Mouse (Mus musculus) thymus, postnatal 4 days (tissue): Measurements from ENCODE around the gene Pea15a.
A peak's percentile ranks its signal among the peaks of the same experiment; 100 is the strongest.

Source experiments
- DNase-seq: peaks from one replicate; pipeline ENCODE4 v3.0.0; 2021

The Pea15a gene

DNA sequence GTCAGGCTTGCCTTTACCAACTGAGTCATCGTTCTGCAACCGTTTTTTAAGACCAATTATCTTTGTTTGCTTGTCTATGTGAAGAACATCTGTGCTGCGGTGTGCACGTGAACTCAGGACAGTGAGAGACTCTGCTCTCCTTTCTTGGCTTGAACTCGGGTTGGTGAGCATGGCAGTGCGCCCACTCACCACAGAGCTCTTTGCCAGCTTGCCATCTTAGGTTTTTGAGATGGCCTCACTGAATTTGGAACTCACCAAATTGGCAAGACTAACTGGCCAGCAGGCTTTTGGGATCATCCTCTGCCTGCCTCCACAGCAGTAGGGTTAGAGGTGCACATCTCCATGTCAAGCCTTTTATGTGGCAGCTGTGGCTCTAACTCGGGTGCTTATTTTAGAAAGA is 28.8 kb downstream of the Pea15a start:
- no peak for DNase-seq

- DNase-seq = no peak
These were observed 33.4 kb downstream of the Pea15a start for GRCm38 (mm10) chr1:172173181-172173580.

DNA sequence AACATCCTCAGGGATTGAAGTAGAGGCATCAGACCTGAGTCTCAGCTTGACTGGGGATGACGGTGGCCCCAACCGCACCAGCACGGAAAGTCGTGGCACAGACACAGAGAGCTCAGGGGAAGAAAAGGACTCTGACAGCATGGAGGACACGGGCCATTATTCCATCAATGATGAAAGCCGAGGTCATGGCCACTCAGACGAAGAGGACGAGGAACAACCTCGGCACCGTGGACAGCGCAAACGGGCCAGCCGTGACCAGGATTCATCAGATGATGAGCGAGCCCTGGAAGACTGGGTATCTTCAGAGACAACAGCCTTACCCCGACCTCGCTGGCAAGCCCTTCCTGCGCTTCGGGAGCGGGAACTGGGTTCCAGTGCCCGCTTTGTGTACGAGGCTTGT is 34.2 kb downstream of the Pea15a start:
- no peak for DNase-seq

GRCm38 (mm10) chr1:172169809-172170208 is 36.8 kb downstream of the Pea15a start:
- DNase-seq = no peak

- no peak for DNase-seq
These were observed 38.7 kb downstream of the Pea15a start for GRCm38 (mm10) chr1:172167911-172168310.

GRCm38 (mm10) chr1:172162959-172163358 is 43.6 kb downstream of the Pea15a start:
- DNase-seq = no peak

DNA sequence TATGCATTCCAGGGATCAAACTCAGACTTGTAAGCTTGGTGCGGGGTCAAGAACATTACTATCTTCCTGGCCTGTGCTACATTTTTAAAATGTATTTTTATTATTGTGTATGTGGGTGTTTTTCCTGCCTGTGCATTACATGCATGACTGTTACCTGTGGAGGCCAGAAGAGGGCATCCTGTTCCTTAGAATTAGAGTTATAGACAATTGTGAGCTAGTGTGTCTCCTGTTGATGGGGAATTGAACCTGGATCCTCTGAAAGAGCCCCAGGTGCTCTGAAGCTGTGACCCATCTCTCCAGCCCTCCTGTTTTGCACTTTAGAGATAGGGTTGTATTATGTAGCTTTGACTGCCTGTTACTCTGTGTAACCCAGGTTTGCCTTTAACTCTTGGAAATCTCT is 44.6 kb downstream of the Pea15a start:
- DNase-seq = peak; percentile 36

DNA sequence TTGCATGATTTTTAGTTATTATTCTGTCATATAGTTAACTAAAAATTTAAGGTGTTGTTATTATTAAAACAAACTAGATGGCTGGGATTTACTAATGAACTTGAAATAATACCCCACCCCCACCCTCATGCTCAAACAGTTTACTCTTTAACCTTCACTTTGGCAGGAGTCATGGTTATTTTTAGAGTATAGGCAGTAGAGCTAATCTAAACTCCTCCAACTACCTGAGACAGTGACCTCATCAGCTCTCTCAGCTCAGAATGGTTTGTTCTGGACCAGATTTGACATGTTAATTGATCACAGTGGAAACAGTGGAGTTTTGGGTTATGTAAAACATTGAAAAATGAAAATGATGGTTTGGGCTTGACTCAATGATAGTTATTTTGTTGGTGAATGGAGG is 46.1 kb downstream of the Pea15a start:
- DNase-seq = no peak

DNA sequence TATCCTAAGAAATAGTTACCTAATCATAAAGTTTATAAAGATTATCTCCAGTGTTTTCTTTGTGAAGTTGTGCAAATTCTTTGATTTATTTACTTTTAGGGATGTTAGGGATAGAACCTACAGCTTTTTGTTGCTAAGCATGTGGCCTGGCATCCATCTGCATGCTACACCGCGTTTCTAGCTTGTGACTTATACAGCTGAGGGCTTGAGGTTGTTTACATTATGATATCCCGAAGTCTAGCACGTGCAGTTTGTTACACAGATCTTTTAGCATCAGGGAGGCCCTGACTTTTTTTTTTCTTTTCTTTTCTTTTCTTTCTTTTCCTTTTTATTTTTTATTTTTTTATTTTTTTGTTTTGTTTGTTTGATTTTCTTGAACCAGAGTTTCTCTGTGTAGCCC is 46.6 kb downstream of the Pea15a start:
- no peak for DNase-seq

- DNase-seq = no peak
These were observed 51.1 kb downstream of the Pea15a start for GRCm38 (mm10) chr1:172155518-172155917.

GRCm38 (mm10) chr1:172154536-172154935 is 52.1 kb downstream of the Pea15a start:
- DNase-seq = no peak

DNA sequence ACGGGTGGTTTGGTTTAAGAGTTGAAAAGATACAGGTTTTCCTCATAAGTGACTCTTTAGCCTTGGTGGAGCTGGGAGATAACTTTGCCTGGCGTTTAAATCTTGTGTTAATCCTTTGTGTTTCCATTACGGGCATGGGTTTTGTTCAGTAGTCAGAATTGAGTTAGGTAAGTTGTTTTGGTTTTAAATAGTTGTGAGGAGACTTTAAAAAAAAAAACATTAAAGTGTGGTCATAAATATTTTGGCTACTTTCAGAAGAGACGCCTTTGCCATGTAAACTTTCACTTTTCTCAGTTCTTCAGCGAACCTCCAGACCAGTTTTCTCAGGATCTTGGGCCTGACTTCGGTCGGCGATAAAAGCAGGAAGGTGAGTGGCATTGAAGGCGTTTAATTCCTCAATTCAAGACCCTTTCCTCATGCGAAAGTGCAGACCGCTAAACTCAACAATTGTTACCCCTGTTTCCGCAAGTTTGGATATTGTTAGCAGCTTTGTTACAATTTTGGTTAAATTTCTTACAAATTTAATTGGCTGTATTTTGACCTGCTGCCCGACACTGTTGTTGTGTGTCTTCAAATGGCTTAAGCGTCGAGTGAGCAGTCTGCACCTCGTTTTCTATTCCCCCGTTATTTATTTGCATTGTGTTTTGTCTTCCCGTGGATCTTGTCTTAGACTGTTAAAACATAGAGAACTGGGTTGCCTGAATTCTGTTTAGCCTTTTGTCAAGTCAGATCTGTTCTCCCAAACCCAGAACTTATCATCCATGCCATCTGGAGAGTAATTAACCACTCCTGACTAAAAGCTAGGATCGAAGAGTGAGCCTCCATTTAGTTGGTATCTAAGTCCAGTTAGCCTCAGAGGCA is 57.4 kb downstream of the Pea15a start:
- DNase-seq = peak; percentile 24

- DNase-seq = peak; percentile 69
These were observed 58.2 kb downstream of the Pea15a start for GRCm38 (mm10) chr1:172148279-172148954.

DNA sequence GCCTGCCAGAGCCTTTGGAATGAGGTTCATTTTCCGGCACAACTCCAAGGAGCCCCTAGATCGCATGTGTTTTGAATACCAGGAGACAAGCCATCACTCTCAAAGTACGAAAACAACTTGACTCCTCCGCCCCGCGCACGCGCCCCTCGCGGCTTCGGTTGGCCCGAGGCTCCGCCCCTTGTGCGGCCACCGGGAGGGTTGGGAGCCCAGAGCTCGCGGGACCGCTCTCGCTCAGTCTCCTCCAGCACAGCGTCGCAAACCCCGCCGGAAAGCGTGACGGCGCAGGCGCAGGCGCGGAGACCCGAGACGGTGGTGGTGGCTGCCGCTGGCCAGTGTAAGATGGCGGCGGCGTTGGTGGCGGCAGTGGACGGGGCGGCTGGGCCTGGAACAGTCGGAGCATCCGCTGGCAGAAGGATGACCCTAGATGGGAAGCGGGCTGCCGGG is 58.7 kb downstream of the Pea15a start, which contains the start of gene Dcaf8:
Dcaf8 (plus strand) TSS at position 250 of the 444 bp plus-strand sequence.
- DNase-seq = peak; percentile 98
